Mouse (Mus musculus) liver, adult (tissue): ENCODE measurements around the gene Wnt9b.

Experiments
- GATA4 ChIP-seq: IDR thresholded peaks from 2 replicates; pipeline ENCODE4 v1.6.1; 2014; ENCODE audit warnings: mild to moderate bottlenecking, low read length; ENCODE audit not compliant: insufficient replicate concordance

Gene Wnt9b

GRCm38 (mm10) chr11:103734411-103735045 lies 15.1 kb downstream of the Wnt9b start:
- TF ChIP-seq GATA4 = no peak

- TF ChIP-seq GATA4 = no peak
These were observed 15.7 kb downstream of the Wnt9b start for GRCm38 (mm10) chr11:103733961-103734360.

DNA sequence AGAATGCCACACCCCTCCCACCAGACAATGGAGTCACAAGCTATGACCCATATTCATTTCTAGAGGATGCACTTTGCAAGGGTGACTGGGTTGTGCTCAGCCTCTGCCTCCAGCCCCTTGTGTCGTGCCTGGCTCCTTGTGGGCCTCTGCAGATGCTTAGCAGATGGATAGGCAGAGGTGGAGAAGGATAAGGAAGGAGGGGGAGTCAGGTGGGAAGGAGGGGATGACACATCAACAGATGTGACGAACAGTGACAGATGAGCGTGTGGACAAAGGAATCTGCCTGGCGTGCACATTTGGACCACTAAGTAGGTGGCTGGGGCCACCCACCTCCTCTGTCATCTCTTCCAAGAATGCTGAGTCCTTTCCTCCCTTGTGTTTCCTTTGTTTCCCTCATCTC lies 16.6 kb downstream of the Wnt9b start:
- TF ChIP-seq GATA4 = no peak

DNA sequence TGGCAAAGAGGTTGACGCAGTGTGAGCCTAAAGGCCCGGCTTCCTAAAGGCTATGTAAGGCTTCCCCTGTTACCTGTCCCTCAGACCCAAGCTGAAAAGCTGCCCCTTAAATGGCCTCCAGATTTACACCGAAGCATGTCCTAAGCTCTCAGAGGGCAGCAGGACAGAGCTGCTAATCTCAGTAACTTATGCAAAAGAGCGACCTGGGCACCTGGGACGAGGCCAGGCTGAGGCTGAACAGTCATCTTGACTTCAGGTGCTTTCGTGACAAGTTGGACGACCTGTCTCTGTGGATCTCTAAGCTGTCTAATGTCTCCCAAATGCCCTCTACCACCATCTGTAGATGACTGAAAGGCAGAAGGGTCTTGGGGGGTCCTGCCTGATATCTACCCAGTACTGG lies 17.3 kb downstream of the Wnt9b start:
- TF ChIP-seq GATA4 = no peak

DNA sequence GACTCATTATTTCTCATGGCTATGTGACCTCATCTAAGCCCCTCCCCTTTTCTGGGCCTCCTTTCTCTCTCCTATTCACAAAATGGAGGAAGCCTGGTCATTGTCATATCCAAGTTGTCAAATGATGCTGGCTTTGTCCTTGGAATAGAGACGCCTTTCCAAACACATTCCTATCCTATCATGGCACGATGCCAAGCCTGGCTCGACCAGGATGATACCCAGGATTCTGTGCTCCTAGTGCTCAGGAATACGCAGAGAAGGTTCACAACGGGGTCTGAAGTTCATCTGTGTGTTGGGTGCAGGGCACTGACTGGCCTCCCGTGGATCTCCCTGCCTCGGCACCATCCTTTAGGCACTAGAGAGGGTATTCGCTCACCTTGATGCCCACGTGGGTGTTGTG lies 18.0 kb downstream of the Wnt9b start:
- TF ChIP-seq GATA4 = no peak

DNA sequence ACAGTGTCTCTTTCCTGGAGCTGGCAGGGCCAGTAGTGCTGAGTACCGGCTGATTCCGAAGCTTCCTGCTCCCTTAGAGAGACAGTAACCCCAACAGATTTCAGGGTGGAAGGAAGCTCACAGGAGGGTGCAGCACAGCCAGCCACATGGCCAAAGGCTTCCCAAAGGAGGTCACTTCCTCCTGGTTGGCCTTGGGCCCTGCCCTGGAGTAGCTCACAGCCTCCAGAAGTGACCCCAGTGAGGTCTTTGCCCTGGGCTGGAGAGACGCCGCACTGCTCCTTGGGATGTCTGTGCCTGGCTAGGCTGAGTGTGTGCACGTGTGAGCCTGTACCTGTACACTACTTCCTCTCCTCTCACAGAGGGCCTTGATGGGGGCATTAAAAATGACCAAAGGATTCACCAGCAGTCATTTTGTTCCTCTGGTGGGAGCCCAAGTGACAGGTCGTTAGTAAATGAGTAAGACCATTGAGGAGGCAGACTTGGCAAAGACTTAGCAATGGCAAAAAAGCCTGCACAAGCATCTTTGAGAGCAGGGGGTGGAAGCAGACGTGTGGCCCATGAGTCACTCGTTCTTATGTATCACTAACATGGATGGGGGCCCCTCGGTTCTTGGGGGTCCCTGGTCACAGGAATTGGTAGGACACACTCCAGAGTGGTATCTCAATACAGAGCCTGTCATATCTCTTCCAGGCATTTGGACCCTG lies 20.2 kb downstream of the Wnt9b start:
- peak; percentile 12; the same call in 1 of the 2 replicates for TF ChIP-seq GATA4

DNA sequence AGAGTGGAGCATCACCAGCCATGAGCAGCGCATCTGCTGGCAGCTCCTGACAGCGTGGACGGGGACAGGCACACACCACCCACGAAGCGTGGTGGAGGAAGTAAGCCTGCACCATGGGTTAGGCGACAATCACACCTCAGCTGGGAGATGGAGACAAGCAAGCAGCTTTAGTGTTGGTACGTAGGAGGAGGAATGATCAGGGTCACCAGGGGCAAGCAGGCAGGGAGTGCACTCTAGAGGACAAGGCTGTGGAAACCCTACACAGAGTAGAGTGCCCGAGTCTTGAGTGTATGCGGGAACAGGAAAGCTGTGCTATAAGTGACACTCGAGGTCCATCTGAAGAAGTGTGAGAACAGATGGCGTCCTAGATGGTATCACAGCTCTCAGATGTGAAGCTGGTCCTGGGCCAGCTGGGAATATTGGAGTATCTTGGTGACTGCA lies 25.3 kb downstream of the Wnt9b start:
- no peak for TF ChIP-seq GATA4

DNA sequence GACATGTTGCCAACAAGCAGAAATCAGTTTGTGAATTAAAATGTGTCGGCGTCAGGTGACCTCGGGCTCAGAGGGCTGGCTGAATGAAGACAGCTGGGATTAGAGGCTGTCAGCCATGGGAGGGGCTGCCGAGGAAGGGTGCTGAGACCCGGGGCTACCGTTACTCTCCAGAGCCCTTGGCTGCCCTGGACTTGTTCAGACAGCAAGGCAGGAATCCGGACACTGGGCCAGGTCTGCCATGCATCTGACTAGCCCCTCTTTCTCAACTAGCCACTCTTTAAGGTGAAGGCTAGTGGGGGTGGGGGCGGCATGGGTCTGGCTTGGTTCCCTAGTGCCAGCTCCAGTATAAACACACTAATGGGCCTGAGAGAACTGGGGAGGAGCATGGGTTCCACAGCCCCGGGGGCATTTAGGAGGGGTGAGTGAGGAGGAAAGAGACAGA lies 27.6 kb downstream of the Wnt9b start:
- no peak for TF ChIP-seq GATA4

DNA sequence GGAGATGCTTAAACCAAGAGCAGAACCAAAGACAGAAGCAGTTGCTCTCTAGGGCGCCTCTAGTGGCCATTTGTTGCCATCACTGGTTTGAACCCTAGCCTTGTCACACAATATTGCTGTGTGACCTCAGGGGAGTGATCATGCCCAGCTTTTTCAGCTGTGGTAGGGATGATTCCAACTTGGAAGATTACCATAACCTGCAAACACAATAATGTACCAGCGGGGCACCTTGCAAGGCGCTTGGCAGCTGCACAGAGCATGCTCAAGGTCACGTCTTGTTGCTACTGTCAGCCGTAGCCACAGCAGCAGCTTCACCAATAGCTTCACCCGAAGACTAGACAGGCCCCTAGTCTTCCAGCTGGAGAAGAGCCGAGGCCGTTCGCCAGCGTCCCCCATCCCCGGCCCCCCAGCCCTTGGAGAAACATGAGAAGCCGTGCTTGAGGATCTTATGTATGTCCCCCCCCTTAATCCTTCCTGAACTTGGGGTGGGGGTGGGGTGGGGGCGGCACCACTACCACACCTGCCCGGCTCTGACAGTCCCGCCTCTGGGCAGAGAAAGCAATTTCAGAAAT lies 28.1 kb downstream of the Wnt9b start:
- no peak for TF ChIP-seq GATA4

GRCm38 (mm10) chr11:103719436-103719835 lies 30.2 kb downstream of the Wnt9b start:
- no peak for TF ChIP-seq GATA4

GRCm38 (mm10) chr11:103716971-103717370 lies 32.6 kb downstream of the Wnt9b start:
- TF ChIP-seq GATA4 = no peak

GRCm38 (mm10) chr11:103714074-103714473 lies 35.5 kb downstream of the Wnt9b start:
- TF ChIP-seq GATA4 = no peak

DNA sequence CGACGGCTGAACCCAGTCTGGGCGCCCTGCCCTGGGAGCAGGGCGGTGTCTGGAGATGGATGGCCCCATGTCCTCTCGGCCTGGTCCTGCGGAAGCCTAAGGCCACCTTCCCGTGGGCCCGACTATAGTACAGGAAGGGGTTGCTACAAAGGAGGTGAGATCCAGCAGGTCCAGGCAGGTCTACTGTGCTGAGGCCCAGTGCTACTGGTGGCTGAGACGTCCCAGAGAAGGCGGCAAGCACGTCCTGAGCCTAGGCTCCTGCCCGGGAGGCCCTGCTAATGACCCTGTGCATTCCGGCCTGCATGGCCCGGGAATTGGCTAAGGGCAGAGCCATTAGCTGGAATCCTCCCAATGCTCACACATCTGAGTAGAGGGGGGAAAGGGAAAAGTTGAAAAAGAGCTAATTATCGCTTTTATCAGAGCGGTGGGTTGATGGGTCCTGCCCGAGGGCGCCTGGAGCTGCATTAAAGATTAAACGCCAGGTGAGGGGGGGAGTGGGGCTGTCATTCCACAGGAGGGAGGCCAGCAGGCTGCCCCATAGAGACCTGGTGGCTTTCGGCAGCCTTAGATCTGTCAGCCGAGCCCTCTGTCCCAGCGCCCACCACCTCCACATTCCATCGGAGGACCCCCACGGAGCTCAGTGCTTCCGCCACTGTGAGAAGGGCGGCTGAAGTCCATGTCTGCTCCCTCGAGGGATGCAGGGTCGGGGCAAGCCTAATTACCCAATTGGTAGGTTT lies 37.6 kb downstream of the Wnt9b start:
- TF ChIP-seq GATA4 = no peak

DNA sequence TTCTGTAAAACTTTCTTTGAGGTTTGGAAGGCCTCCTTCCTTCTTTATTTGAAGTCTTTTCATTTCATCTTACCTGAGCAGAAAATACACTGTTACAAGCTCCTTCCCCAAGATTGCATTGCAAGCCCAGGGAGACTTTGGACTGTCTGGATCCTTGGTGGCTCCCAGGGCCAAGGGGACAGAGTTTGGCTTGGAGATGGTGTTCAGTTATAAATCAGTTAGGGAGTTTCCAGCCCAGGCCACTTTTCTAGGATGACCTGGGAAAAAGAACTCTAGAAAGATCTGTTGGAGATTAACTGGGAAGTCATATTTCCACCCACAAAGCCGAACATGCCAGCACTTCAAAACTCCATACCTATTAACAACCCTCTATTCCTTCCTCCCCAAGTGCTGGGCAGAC lies 39.6 kb downstream of the Wnt9b start:
- TF ChIP-seq GATA4 = no peak

- TF ChIP-seq GATA4 = no peak; the same call in 1 of the 2 replicates
These were observed 42.6 kb downstream of the Wnt9b start for GRCm38 (mm10) chr11:103707005-103707404.

- peak; percentile 21; the same call in 1 of the 2 replicates for TF ChIP-seq GATA4
These were observed 51.4 kb downstream of the Wnt9b start for GRCm38 (mm10) chr11:103698226-103698625.
